Mouse (Mus musculus) MEL (cell line): Measurements from ENCODE around the gene Agtrap.

Source experiments
- CHD2 ChIP-seq: IDR thresholded peaks from 2 replicates; pipeline ENCODE4 v1.6.1; 2011; ENCODE audit warnings: low read length, improper control_type of control experiment
- CTCF ChIP-seq, 3 experiments: IDR thresholded peaks in 2 of 3; conservative IDR thresholded peaks in 1 of 3; 2 replicates each; pipeline ENCODE4 v1.5.1; 2011 to 2012; ENCODE audit warnings: low read length in 3 of 3, low read depth in 2 of 3, mild to moderate bottlenecking in 2 of 3, improper control_type of control experiment in 1 of 3, inconsistent platforms in 1 of 3, mixed read lengths in 1 of 3, moderate library complexity in 1 of 3; ENCODE audit not compliant: control insufficient read depth in 1 of 3, insufficient read depth in 1 of 3, poor library complexity in 1 of 3, severe bottlenecking in 1 of 3
- E2F4 ChIP-seq: IDR thresholded peaks from 2 replicates; pipeline ENCODE4 v1.6.1; 2011; ENCODE audit warnings: low read depth, low read length, improper control_type of control experiment, borderline replicate concordance
- EP300 ChIP-seq, 2 experiments: IDR thresholded peaks; 2 replicates each; pipeline ENCODE4 v1.6.1; 2011; ENCODE audit warnings: improper control_type of control experiment in 2 of 2, low read length in 2 of 2, low read depth in 1 of 2, mild to moderate bottlenecking in 1 of 2
- ETS1 ChIP-seq: IDR thresholded peaks from 2 replicates; pipeline ENCODE4 v1.6.1; 2012; ENCODE audit warnings: low read depth, mild to moderate bottlenecking, inconsistent platforms, low read length, improper control_type of control experiment, moderate library complexity
- KAT2A ChIP-seq: conservative IDR thresholded peaks from 2 replicates; pipeline ENCODE4 v1.6.1; 2012; ENCODE audit warnings: low read depth, low read length, improper control_type of control experiment, inconsistent platforms
- NRF1 ChIP-seq: IDR thresholded peaks from 2 replicates; pipeline ENCODE4 v1.6.1; 2014; ENCODE audit warnings: low read depth, mild to moderate bottlenecking, inconsistent platforms, low read length, improper control_type of control experiment, moderate library complexity; ENCODE audit not compliant: poor library complexity, insufficient read depth, severe bottlenecking
- POLR2A ChIP-seq, 2 experiments: IDR thresholded peaks; 2 replicates each; pipeline ENCODE4 v1.6.1; 2011 to 2012; ENCODE audit warnings: low read length in 2 of 2, mild to moderate bottlenecking in 2 of 2, control low read depth in 1 of 2, improper control_type of control experiment in 1 of 2, low read depth in 1 of 2, moderate library complexity in 1 of 2; ENCODE audit not compliant: control insufficient read depth in 1 of 2, insufficient read depth in 1 of 2, poor library complexity in 1 of 2
- POLR2AphosphoS2 ChIP-seq: IDR thresholded peaks from 2 replicates; pipeline ENCODE4 v1.6.1; 2011; ENCODE audit warnings: low read length, improper control_type of control experiment
- POLR2AphosphoS5 ChIP-seq: IDR thresholded peaks from 2 replicates; pipeline ENCODE4 v1.6.1; 2012; ENCODE audit warnings: low read depth, borderline replicate concordance, mild to moderate bottlenecking, inconsistent platforms, low read length, moderate library complexity, mixed read lengths
- SIN3A ChIP-seq: IDR thresholded peaks from 2 replicates; pipeline ENCODE4 v1.6.1; 2012; ENCODE audit warnings: low read length, improper control_type of control experiment, inconsistent platforms
- SMC3 ChIP-seq: IDR thresholded peaks from 2 replicates; pipeline ENCODE4 v1.6.1; 2011; ENCODE audit warnings: low read depth, low read length, improper control_type of control experiment
- ZMIZ1 ChIP-seq: IDR thresholded peaks from 2 replicates; pipeline ENCODE4 v1.6.1; 2012; ENCODE audit warnings: low read depth, mild to moderate bottlenecking, inconsistent platforms, low read length, improper control_type of control experiment, moderate library complexity

DNA sequence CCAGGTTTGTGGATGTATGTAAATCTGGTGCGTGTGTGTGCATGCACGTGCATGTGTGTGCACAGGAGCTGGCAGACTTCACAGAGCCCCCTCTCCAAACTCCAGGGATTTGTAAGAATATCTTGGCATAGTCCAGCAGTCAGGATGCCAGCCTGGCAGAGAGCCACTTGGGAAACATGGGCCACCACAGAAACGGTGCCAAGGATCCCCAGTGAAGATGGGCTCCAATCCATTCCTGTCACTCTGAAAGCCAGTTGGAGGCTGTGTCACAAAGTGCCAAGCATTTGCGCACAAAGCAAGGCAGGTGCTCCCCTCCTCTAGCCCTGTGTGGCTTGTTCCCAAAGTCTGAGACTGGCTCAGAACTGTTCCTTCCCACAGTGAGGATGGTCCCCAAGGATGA is 33.5 kb upstream of the Agtrap start:
- TF ChIP-seq EP300 (IDR thresholded peaks at IDR 0.05; ENCODE audit: low read depth in 1 of 2, low read length in 2 of 2) (no peak), CTCF (IDR thresholded peaks at IDR 0.05 in 2 of 3, conservative IDR thresholded peaks at IDR 0.05 in 1 of 3; ENCODE audit: control insufficient read depth in 1 of 3, insufficient read depth in 1 of 3, low read depth in 2 of 3, low read length in 3 of 3, poor library complexity in 1 of 3, severe bottlenecking in 1 of 3) (no peak), POLR2A (IDR thresholded peaks at IDR 0.05; ENCODE audit: control insufficient read depth in 1 of 2, insufficient read depth in 1 of 2, low read depth in 1 of 2, low read length in 2 of 2, poor library complexity in 1 of 2) (no peak), POLR2AphosphoS2 (no peak), ETS1 (no peak), CHD2 (no peak), NRF1 (no peak), E2F4 (no peak), SIN3A (no peak), ZMIZ1 (no peak), KAT2A (no peak), SMC3 (no peak), POLR2AphosphoS5 (no peak)
